Mouse (Mus musculus) telencephalon, adult 2 months (tissue): ENCODE results near the gene Npas3.

ENCODE experiments used
- DNase-seq: peaks from one replicate; pipeline ENCODE4 v3.0.0-alpha.2; 2011; ENCODE audit warnings: low read depth, low spot score

The Npas3 gene

DNA sequence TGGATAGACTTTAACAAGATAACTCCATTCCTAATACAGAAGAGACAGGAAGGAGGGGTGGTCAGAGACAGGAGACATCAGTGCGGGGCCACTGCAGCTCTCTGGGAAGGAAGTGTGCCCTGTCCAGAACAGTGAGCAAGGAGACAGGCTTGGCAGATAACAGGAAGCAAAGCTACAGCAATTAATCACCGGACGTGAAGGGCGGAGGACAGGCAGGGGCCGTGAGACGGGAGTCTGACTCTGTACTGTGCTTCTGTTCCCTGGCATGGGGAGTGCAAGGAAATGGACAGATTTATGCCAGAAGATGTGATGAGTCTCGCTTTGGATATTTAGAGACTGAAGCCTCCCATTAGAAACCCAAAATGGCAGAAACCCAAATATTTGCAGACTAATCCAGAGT, 47.3 kb downstream of the Npas3 start:
- no peak for DNase-seq

DNA sequence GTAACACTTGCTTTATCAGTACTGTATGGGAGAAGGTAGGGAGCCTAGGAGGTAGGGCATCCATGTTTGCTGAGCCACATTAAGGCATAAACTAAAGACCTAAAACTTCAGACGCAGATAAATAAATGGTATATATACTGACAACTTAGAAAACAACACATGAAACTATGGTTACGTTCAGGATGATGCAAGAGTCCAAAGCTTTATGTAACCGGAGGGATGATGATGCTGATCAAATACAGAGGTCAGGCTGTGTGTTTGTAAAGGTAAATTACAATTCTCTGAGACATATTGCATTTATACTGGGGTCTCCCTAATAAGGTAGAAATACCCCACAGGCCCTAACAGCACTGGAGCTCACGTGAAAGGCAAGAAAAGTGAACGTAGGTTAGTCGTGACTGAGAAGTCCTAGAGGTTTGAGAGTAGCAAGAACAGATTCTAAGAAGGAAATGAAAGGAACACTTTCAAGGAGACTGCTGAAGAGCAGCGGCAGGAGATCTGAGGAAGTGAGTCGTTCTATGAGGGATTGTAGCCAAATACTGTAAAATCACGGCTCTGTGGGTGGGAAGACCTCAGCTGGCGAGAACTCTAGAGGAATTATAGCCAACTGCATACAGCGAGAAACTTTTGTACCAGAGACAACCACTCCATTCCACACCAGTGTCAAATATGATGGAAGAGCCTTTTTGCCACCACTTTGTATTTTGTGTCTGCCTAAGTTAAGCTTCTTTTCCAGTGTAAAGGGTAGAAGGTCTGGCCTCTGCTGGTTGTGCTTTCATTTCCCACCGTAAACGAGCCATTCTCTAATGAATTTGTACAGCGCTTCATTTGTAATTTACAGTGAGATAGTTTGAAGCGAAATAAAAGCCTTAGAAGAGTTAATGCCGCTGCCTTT, 49.7 kb downstream of the Npas3 start:
- peak; percentile 11 for DNase-seq

DNA sequence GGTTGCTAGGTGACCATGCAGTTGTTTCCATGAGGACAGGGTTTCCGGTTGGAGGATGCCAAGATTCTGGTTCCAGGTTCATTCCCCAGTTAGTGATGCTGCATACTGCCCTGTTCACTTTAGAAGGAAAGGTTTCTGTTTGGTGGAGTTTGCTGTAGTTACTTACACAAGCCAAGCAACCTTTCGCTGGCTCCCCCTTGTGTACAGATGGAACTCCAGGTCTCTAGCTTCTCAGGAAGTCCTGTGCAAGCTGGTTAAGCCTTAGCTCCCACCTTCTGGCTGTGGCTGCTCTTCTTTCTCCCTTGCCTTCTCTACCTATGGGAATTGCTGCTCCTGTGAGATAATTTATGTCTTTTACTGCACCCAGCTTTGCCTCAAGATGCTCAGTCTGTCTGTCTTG, 52.5 kb downstream of the Npas3 start:
- peak; percentile 13 for DNase-seq

DNA sequence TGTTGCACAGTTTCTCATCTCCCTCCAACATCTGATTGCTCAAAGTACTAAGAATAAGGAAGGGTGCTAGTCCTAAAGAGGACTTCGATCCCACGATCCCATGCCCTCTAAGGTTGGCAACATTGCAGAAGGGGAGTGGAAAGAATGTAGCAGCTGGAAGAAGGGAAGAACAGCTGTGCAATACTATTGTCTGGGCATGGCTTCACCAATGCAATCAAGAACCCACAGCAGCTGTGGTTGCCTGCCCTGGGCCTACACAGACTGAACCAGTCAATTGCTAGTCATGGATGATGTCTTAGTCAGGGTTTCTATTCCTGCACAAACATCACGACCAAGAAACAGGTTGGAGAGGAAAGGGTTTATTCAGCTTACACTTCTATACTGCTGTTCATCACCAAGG, 53.7 kb downstream of the Npas3 start:
- no peak for DNase-seq

DNA sequence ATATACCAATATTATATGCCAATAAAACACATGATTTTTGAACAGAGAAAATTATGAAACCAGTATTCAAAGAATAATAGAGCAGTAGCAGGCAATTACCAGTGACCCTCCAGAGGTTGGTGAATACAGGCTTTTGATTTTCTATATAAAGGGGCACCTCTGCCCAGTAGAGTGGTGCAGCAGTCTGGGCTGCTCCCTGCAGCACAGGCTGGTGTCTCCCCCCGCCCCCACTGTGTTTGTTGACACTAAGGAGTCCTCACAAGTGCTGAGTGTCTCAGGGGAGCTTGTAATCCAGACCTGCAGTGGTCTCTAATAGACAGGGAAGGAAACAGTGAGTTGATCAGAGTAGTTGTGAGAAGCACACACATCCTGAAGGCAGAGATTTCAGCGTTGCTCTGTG, 68.2 kb downstream of the Npas3 start:
- DNase-seq: no peak

DNA sequence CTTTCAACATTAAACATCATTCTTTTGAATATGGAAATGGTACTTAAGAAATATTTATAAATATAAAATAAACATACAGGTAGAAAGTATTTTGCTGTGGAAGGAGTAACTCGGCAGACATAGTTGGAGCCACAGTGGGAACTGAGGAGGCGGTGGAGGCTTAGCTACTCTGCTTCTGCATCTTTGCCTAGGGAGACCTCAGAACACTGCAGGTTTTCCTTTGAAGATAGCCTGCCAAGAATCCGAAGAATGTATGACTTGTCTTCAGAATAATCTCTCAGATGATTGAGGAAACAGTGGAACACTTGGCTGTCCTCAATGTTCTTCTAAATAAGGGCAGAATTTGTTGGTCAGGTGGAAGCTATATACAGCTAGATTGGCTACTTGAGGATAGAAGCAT, 69.3 kb downstream of the Npas3 start:
- no peak for DNase-seq

DNA sequence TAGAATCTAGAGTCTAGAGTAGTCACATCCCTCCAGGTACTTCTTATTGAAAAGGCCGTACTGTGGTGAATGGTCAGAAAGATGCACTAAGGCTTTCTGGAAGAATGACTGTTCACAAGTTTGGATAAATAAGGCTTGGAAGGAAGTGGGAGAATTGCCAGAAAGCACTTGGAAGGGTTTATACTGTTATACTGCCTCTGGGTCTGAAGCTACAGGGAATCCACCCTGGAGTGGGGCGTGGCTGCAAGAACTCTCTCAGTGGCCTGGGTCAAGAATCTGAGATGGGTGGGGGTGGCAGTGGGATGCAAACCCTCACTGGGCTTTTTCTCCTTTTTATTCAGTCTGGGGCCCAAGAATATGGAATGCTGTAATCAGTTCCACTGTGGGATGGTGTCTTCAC, 72.0 kb downstream of the Npas3 start:
- no peak for DNase-seq

DNA sequence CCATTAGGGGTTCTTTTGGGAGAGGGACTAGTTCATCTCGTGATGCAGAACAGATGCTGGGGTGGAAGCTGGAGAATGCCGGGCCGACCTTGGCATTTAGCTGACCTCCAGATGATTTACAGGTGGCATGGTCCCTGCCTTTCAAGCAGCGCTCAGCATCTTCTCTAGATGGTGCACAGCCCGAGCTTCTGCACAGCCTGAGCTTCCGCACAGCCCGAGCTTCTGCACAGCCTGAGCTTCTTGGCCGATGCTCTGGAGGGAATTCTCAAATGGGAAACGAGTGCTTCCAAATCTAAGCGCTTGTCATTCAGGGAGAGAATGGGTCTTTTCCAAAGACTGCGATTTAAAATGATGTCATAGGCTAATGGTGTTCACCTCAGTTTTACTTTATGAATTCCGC, 72.5 kb downstream of the Npas3 start:
- DNase-seq: no peak

DNA sequence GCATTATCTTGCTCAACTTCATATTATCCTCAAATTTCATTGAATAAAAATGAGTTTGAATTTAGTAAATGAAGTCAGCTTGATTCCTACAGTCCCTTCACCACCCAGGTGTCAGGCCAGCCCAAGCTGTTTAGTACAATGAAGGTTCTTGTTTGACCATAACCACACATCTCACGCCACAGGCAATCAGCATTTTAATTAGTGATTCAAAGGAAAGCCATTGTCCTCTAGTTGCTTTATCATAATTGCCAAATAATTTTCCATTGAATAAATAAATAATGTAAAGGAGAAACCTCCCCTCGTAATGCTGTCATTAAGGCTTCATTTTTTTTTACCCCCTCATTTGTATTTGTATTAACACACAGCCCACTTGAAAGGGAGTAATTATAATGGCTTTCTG, 73.5 kb downstream of the Npas3 start:
- DNase-seq: no peak

DNA sequence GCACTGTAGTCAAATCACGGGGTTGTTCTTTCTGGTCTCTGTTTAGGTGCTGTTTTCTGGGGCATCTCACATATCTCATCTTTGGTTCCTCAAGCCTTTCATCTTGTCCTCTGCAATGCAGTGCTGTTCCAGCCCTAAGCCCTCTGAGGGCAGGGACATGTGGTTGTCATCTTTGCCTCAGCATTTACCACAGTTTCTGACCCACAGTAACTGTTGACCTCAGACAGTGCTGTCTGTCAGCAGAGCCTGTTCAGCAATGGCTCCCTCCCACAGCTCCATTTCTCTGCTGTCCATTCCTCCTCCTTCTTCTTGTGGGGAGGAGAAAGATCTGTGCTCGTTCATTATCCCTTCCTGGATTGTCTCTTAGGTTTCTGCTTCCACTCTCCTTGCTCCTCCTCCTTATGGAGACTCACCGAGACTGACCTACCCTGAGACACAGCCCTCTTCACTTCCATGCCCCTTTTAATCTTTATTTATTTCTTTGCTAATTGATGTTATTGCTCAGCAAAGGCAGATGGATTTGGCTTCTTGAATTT, 79.2 kb downstream of the Npas3 start:
- DNase-seq: no peak

DNA sequence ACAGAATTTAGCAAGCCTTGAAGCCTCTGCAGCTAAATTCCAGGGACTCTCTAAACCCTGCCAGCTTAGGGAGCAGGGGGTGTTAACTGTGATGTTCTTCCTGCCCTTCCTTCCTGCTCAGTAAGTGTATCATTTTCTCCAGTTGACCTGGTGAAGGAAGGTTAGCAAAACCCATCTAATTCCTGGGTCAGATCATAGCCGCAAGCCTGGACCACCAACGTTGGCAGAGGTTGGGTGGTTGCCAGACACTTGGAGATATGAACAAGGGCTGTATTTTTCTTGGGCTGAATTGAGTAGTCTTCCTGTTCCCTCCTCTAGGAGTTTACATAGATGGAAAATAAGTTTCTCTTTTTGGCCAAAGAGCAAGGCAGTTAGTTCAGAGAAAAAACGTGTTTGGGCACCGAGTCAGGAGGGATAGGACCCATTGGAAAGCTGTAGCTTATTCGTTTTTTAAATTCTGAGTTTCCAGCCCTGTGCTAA, 79.8 kb downstream of the Npas3 start:
- no peak for DNase-seq

DNA sequence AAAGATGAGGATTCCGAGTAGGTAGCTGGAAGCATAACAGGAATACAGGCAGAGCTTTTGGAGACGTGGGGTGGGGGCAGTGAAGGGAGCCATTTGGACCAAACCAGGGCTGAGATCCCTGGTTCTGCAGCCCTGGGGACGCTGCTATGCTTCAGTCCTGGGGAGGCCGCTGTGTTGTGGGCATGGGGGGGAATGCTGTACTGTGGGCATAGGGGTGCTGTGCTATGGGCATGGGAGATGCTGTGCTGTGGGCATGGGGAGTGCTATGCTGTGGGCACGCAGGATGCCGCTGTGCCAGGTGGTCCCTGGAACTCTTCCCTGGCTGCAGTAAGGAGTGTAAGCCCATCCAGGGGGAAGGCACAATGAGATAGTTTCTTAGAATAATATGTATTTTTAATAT, 81.7 kb downstream of the Npas3 start:
- DNase-seq: no peak

DNA sequence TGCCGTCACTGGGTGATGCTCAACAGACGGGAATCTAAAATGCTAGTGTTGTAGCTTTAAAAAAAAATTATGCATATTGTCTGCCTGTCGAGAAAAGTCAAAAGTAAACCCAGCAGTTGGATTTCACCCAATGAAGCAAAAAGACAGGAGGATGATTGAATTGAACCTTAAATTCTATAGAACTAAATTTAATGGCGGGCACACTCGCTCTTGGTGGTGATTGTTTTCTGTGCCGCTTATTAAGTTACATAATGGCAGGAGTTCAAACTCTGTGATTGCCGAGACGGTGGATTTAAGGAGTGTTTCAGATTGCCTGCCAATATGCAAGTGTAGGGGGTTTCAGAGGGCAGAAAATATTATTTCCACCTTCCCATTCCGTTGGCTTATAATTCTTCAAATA, 82.9 kb downstream of the Npas3 start:
- DNase-seq: no peak

DNA sequence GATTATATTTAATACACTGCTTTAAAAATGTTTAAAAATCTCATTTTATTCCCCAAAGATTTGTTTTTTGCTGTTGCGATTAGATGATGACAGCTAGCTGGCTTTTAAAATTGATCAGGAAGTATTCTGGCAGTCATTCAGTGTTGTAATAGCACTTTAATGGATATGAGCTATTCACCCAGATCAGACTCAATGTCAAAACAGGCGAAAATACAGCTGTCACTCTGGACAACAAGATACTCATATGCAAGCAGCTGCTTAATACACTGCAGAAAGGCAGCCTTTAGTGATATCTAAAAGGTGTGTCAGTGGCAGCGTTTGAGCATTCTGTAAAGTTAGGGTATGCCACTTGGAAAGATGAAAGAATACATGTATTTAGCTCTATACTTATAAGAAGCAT, 83.3 kb downstream of the Npas3 start:
- no peak for DNase-seq

DNA sequence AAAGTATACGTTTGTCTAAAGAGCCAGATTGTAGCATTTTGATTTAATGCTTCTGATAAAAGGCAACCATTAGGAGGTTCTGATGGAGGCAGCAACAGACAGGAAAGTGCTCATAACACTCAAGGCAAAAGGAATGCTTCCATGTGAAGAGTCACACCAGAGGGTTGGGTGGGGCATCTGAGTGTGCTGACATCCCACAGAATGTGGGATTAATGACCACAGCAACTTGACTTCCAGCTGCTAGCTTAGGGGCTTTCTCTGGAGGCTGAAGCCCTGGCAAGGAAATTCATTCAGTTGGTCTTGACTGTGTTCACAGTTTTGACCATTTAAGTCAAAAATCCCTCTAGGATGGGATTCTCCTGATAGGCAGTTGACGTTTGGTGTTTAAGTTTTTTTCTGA, 84.8 kb downstream of the Npas3 start:
- DNase-seq: no peak

DNA sequence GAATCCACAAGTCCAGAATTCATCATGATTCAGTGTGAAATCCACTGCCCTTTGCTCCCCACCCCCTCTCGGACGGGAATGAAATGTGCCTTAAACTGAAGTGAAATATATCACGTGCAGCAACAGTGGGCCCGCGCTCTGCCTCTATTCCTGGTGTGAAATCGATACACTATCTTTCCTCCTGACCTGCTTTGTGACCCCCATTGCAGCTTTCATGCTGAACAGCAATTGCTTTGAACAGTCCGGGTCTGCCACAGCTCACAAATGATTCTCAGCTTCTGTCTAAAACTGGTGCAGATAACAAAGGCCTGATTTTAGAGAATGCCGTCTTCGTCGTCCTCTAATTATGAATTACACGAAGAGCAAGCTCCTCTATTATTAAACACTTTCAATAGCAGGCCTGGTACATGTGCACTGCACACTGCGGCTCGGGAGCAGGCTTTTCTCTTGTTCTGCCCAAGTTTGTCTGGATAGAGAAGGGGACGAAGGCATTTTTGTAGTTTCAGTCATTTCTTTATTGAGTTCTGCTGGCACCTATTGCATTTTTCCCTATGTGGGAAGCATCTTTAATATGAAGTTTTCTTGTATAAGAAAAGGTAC, 90.0 kb downstream of the Npas3 start:
- no peak for DNase-seq

DNA sequence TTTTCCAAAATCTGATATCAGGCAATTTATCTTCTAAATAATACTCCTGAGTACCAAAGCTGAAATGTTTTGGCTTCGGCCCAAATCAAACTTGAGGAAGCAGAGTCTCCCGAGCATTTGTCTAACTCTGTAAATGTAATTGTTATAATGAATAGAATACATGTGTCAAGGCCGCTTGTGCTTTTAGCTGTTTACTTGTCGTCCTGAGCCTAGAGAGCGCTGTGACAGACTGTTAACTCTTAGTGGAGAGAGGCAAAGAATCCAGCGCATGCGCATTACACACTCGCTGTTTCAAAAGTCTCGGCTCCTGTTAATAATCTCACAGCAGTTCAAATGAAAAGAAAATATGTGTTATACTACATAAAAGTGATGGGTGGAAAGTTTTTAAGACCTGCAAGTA, 94.3 kb downstream of the Npas3 start:
- DNase-seq: no peak

DNA sequence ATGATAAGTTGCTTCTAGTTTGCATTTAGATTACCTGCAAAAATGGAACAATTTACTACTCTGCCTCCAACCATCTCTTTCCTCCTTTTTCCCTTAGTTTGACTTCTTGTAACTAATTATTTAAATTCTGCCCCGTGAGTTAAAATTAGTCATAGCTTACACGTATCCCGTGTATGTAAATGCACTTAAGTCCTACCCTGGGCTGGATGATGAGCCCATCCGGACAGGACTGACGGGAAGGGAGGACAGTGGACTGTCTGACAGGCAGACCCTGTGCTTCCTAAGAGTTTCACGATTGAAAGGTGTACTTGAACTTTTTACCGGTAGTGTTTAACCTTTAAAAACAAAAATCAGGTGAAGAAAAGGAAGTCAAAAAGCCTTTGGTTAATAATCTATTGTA, 103.4 kb downstream of the Npas3 start:
- DNase-seq: no peak

DNA sequence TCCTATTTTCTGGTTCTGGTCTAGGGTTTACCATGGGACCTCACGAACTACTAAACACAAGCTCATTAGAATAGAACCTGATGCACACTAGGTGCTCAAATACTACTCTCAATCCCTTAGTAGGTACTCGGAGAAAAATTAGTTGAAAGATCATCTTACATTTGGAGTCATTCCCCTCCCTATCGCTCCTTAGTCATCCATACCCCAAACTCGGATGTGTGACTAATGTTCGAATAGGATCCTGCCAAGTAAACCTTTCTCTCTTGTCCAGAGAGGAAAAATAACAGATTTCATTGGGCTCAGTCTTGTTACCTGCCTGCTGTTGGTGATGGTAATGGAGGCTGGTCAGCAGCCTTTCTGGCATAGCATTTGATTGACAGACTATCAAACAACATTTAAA, 117.3 kb downstream of the Npas3 start:
- no peak for DNase-seq

DNA sequence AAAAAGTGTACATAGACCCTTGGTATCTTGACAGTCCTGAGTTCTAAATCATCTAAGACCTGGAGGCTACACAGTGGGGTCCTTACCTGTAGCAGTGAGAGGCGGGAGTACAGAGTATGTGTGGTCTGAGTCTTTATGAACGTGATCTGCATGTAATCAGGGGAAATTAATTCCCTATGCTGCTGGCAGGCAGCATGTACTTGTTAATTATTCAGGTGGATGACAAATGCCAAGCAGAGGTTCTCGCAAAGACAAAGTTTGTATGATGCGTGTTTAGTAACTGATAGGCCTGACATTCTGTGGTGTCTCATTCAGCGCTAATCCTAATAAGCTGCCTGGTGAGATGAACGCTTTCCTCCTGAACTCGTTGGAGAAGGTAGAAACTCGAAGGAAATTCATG, 136.4 kb downstream of the Npas3 start:
- no peak for DNase-seq

DNA sequence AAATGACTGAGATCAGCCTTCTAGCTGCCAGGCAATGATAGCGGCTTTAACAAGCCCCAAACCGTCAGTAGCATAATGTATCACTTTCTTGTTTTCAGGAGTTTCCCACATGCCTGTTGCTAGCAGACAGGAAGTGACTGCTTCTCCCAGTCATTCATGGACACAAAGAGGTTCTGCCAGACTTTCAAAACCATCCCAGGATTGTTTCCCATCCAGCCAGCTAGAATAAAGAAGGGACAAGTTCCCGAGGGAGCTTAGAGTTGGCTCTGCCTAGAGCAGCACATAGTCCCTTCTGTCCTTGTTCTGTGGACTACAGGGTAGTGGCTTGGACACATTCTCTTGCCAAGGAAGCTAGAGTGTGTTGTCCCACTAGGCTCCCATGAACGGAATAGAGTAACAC, 157.4 kb downstream of the Npas3 start:
- DNase-seq: no peak

DNA sequence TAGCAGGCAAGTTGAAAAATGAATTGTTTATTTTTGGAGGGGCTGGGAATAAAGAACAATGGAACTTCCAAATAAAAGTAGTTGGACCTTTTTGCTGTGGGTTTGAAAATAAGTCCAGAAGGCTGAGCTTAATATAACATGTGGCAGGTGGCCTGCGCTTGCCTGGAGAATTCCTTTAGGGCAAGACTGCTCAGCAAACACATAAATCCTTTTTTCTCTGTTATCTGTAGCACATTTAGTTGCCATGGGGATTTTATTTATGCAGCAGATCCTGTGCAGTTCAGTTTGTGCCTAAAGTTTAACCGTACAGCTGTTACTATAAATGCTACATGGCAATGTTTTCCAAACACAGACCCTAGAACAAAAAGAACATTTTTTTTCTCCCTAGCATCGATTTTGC, 159.3 kb downstream of the Npas3 start:
- DNase-seq: peak; percentile 58

DNA sequence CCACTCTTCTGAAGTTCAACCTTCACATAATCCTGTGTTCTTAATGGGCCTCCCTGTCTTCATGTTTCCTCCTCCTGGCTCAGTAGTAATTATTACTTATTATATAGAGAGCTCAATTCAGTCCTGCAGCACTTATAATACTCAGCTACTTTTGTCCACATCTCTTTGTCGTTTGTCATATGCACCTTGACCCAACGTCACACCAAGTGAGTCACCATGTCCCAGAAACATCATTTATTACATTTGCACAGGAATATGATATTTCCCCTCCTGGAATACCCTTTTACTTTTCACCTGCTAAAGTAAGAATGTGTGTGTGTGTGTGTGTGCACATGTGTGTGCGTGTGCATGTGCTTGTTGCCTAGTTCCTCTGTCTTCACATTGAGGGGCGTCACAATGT, 161.2 kb downstream of the Npas3 start:
- DNase-seq: no peak
